Mouse (Mus musculus) yolk sac, embryonic 10.5 days (tissue): ENCODE measurements around the gene Gm10424.
"Not testable (repeated sequence)": the region's sequence is repeated elsewhere in the genome, so short reads cannot be mapped to it uniquely, and the experiment has no call there.

ENCODE experiments used
- DNase-seq: peaks from one replicate; pipeline ENCODE4 v3.0.0-alpha.2; 2017; ENCODE audit warnings: low spot score

The Gm10424 gene

DNA sequence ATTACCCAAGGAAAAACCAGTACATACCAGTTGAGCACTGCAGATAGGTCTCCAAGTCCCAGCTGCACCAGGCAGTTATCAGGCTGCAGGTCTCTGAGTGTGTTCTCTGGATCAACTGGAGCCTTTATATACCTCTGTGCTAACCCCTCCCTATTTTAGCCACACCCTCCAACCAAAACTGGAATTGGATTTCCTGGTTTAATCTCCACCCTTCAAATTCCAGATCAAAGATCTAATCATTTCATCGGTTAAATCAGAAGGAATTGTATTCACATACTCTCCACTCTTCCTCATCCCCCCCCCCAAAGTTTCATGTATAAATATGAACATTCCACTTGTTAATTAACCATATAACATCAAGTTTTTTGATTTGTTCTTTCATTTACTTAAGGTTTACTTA lies at the start of gene Gm10424:
Gm10424 (minus strand) TSS at position 101 of the 400 bp plus-strand sequence.
- not testable (repeated sequence) for DNase-seq

- DNase-seq = not testable (repeated sequence)
Observed at GRCm38 (mm10) chr5:95305611-95306010, 33.0 kb upstream of the Gm10424 start, which contains the start of gene Gm3259. Gm3259 (plus strand) TSS chr5:95305911.
